Mouse (Mus musculus): ENCODE results near the gene Ptprd. TPM values are rescaled to one million over a fixed set of nuclear protein-coding genes. Genes with fewer than 3 reads are reported as not detected.
"Not testable (repeated sequence)": the region's sequence is repeated elsewhere in the genome, so short reads cannot be mapped to it uniquely, and the experiment has no call there.

Gene Ptprd
- polyA plus RNA-seq, 3 experiments from 2014 or later, result 0.05 TPM; not detected in 2

- ATAC-seq, result no peak
Observed at GRCm38 (mm10) chr4:76175086-76175485, 2036.7 kb downstream of the Ptprd start.

DNA sequence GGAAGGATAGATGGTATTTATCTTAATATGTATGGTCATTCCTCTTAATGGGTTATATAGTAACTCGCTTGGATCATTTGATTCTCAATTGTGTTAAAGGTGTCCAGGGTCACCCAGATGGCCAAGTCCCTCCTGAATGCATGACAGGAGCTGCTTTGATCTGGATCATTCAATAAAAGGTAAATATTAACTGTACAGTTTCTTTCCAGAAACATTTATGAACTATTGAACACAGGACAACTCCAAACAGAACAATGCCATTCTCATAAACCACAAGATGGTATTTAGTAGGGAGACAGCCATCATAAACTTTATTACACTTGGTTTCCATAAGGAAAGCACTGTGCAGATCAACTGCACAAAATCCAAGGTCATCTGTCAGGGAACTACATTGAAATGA lies 2056.0 kb downstream of the Ptprd start:
- no peak for ATAC-seq

GRCm38 (mm10) chr4:76154190-76154589 lies 2057.6 kb downstream of the Ptprd start:
- ATAC-seq, result no peak

DNA sequence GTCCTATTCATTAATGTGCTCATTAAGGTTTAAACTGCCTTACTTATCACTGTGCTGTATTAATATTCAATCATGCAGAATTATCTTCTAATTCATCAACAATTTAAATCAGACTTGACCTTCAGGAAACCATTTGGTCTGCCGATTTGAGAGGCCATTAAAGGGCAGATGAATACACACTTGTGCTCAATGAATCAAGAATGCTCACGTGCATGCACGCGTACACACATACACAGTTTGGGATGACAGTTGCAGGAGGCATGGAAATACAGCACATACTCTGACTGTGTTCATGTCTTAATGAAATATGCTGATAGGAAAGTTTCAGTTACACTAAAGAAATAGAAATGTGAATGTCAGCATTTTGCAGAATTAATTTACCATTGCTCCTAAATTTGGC lies 2066.8 kb downstream of the Ptprd start:
- ATAC-seq, result no peak

DNA sequence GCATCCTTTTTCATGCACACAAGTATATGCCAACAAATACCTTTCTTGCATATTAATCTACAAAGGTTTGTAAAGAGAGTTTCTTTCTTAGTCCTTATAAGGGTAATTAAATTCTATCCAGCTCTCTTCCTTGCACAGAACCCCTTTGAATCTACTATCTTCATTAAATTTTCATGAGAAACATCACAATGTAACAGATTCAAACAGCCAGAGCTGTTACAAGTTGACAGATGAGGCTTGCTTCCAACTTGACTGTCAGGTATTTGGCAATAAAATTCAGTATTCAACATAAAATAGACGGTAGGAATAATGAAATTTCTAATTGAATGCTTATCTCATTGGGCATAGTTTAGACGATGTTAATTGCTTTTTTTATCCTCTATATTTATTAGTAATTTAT lies 2067.4 kb downstream of the Ptprd start:
- no peak for ATAC-seq

- ATAC-seq, result no peak
Observed at GRCm38 (mm10) chr4:76137901-76138300, 2073.9 kb downstream of the Ptprd start.

- no peak for ATAC-seq
Observed at GRCm38 (mm10) chr4:76136625-76137024, 2075.1 kb downstream of the Ptprd start.

- no peak for ATAC-seq
Observed at GRCm38 (mm10) chr4:76091845-76092244, 2119.9 kb downstream of the Ptprd start.

DNA sequence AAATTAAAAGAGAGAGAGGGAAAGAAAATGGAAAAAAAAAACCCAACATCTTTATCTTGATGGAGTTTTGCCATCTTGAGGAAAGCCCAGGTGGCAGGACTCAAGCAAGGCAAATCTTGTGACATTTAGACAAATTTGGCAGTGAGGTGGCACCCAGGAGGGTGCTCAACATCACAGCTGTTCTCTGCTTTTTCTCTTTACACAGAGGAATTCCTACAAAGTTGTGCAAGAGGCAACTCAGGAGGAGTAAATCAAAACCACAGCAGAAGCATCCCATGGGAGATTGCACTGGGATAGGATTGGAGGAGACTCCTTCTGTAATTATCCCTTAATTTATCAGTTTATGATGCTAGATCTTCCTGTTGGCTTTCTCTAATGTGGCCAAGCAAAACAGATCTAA lies 2121.9 kb downstream of the Ptprd start:
- ATAC-seq, result no peak

- ATAC-seq, result no peak
Observed at GRCm38 (mm10) chr4:76076051-76076450, 2135.7 kb downstream of the Ptprd start.

DNA sequence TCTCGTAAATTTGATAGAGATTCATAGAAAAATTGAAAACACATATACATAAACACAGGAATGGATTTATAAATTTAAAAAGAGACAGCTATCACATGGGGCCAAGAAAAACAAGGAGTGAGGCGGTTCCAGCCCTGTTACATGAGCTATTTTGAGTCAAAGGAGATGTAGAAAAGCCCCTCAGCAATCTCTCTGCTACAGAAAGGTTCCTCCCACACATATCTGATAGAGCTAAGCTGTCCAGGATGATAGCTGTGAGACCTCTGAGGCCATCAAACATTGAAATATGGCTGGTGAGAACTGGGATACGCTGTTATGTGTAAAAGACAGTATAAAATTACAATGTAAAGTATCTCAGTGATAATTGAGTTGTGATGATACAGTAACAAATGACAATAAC lies 2138.5 kb downstream of the Ptprd start:
- no peak for ATAC-seq

DNA sequence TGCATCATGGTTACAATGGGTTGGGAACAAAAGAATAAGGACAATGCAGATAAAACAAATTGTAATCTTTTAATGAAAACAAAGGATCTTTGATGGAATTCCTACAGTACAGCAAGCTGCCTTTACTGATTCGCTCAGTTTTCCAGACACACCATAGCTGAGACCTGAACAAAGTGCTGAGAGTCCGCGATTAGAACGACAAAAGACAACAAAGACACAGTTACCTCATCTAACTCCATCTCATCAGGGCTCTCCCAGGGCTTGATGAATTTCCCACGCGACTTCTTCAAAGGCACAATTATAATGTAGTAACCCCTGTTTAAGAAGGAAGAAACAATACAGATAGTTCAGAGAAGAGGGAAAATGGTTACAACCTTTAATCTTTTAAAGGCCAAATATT lies 2140.0 kb downstream of the Ptprd start:
- no peak for ATAC-seq

DNA sequence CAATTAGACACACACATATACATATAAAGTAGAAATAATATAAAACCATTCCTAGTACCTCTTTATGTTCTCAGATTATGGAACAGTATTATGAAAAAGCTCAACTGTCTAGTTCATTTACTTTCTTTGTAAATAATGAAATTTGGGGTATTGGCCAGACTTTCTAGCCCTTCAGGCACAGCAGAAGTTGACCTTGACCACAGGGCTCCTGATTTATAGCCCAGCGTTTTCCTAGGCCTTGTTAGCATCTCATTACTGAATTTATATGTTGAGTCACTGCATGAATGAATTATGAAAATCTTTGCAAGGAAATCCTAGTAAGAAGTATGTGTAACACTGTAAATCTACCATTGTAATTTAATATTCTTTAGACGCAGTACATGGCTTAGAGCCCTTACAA lies 2154.9 kb downstream of the Ptprd start:
- no peak for ATAC-seq

GRCm38 (mm10) chr4:76045650-76046049 lies 2166.1 kb downstream of the Ptprd start:
- no peak for ATAC-seq

DNA sequence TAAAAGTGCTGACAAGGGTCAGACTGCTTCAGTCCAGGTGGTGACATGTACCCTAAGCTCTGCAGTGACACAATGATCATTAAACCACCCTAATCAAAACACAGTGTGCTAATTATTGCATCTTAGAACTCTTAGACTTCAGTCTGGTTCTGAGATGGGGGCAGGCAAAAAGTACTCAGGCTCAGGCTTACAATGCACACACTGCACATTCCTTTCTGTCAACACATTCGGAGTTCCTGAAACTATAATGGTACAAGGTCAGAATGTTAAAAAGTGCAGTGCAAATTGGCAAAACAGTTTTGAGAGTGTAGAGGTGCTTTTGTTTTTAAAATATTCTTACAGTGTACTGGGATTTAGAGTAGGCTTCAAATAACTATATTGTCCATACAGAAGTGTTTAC lies 2167.0 kb downstream of the Ptprd start:
- ATAC-seq, result no peak

GRCm38 (mm10) chr4:76037178-76037577 lies 2174.6 kb downstream of the Ptprd start:
- ATAC-seq, result not testable (repeated sequence)

- ATAC-seq, result no peak
Observed at GRCm38 (mm10) chr4:76025571-76026325, 2186.0 kb downstream of the Ptprd start.

GRCm38 (mm10) chr4:76024502-76024821 lies 2187.3 kb downstream of the Ptprd start:
- ATAC-seq, result no peak

DNA sequence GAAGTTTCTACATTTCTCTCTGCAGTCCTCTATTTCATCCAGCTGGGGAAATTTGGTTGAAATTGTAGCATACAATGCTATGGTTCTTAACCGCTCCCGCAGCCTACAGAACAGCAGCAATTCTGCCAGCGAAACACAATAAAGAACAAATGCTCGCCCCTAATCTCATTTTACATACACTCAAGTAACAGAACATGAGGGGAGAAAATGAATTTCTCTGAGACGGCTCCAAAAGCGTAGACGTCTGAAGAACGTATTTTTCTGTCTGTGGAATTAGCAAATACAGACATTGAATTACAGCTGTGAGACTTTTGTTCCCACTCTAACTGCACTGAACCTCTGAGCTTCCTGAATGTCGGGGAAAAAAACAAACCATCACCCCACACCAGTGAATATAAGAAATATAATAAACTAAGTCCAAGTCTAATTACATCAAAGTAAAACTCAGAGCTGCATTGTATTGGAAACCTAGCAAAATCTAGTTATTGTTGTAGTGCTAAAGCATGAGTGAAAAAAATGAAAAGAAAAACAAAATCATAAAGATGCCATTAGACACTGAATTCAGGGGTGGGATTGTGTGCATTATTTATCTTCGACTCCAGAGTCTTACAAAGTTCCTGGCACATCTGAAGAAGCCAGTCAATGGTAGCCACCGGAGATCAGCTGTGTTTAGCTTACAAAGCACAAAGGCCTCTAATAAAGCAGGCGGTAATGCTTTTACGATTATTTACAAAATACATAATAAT lies 2187.8 kb downstream of the Ptprd start:
- no peak for ATAC-seq

- no peak for ATAC-seq
Observed at GRCm38 (mm10) chr4:76021670-76022069, 2190.1 kb downstream of the Ptprd start.

DNA sequence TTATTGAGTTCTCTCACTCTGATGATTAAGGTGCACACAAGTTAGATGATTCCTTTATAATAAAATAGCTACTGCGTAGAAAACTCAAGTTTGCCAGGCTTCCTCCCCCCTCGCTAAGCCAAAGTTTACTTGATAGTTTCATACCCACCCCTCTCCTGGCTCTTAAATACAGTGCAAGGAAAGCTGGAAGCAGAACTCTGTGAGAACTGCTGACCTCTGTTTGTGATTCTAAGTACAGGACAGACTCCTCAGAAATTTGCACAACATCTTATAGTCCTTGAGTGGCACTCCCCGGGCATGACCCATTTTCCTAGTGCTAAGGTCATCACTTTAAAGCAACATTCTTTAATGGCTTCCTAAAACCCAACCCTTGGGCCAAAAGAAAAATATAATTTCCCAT lies 2196.7 kb downstream of the Ptprd start:
- ATAC-seq, result no peak

- no peak for ATAC-seq
Observed at GRCm38 (mm10) chr4:76014151-76014840, 2197.5 kb downstream of the Ptprd start.

DNA sequence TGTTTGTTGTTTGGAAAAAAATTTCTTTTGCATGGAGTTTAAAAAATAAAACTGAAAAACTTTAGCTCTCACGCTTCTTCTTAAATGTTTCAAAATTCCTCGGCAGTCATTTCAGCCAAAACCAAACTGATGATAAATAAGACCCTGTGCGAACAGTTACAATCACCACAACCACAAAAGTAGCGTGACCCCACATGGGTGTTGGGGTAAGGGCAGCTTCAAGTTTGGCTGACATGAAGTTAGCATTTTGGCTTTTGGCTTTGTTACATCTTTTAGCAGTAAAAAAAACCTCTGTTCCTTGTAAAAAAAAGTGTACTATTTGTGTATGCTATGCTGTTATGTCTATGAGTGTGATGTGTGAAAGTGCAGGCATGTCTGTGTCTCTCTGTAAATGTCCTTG lies 2203.2 kb downstream of the Ptprd start:
- no peak for ATAC-seq

- ATAC-seq, result no peak
Observed at GRCm38 (mm10) chr4:76007219-76007618, 2204.5 kb downstream of the Ptprd start.
